In the genomic region with DNA sequence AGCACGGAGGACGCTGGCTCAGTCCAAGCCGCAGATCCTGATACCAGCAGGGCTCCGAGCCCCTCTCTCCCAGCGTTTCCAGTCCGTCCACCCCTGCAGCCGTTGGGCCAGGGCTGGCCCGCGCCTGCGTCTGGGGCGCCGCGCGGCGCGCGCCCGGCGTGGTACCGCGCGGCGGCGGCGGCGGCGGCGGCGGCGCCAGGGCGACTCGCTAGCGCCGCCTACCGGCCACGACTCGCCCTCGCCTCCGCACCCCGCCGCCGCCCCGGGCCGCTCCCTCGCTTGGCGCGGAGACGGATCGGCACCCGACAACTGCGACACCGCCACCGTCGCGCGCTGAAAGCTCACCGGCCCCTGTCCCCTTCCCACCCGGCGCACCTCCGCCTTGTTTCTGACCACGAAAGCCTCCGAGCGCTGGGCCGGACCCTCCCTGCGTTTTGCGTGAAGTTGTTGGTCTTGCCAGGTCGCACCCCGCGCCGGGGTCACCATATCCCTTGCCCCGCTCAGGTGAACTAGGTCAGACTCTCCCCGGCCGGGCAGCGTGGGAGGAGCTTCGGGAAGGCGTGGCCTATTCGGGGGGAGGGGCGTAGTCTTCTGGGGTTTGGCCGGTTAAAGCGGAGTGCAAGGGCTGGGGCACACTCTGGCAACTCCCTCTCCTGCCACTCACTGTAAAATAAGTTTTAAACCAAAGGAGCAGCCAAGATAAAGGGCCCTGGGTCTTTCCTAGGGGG, we compare ENCODE assay signal across 8 mouse cellular contexts. TPM values are rescaled to one million over a fixed set of nuclear protein-coding genes. Genes with fewer than 3 reads are reported as not detected.
A peak's percentile ranks its signal among the peaks of the same experiment; 100 is the strongest.
DNase-seq lines count a peak whose midpoint lies in the region; ATAC-seq and TF ChIP-seq lines count a peak whose summit lies in the region.

A gene (minus strand): TSS at position 560 of the 728 bp plus-strand sequence.

- H3K4me2 ChIP-seq in hindbrain, postnatal 0 days (ENCODE audit: low read depth, low read length), result peak within 1 kb of the TSS; percentile 95

- H3K4me3 ChIP-seq in cortical plate, adult 2 months (ENCODE audit: insufficient read depth, low read length), result peak within 1 kb of the TSS; percentile 65
- H3K4me3 ChIP-seq in hindbrain, postnatal 0 days (ENCODE audit: low read length), result peak within 1 kb of the TSS; percentile 68

- peaks cover 24% of the 10 kb centered on the region for H3K36me3 ChIP-seq in hindbrain, postnatal 0 days (ENCODE audit: insufficient read depth, low read length)

- under 1% methylated on average over 68 of the region's 80 CpGs for WGBS in hindbrain, postnatal 0 days

- peak; percentile 57 for TF ChIP-seq POLR2A in cortical plate, adult 2 months (IDR thresholded peaks at IDR 0.05; ENCODE audit: extremely low read depth, insufficient read depth, low read length)

- no peaks in the 10 kb centered on the region for H3K27me3 ChIP-seq in hindbrain, postnatal 0 days (ENCODE audit: insufficient read depth, low read length)

- peak within 1 kb of the TSS; percentile 74 for H3K9ac ChIP-seq in hindbrain, postnatal 0 days (replicated peaks; ENCODE audit: low read length)

- TF ChIP-seq CTCF in cortical plate, adult 2 months (IDR thresholded peaks at IDR 0.05; ENCODE audit: extremely low read depth, insufficient read depth, low read length), result 0 out of 2 replicates have a peak, but pooled peaks have one; percentile 23
- no peak; the same call in 1 of the 2 replicates for TF ChIP-seq CTCF in hindbrain, postnatal 0 days (IDR thresholded peaks at IDR 0.05; ENCODE audit: low read depth)

- H3K27ac ChIP-seq in cortical plate, adult 2 months (ENCODE audit: insufficient read depth, low read length), result peak within 1 kb of the TSS; percentile 95
- peak within 1 kb of the TSS; percentile 86 for H3K27ac ChIP-seq in hindbrain, postnatal 0 days

- peak; percentile 81 for ATAC-seq in activated CD4-positive, CD25-positive, alpha-beta regulatory T cell, adult 4 months
- peak; percentile 80 for ATAC-seq in hindbrain, postnatal 0 days

- no peaks in the 10 kb centered on the region for H3K9me3 ChIP-seq in hindbrain, postnatal 0 days (ENCODE audit: low read length)

- DNase-seq in gastrocnemius, adult 8-10 months (ENCODE audit: low spot score in 2 of 2), result peak; percentile 90 to 92
- DNase-seq in hindbrain, postnatal 0 days (ENCODE audit: low spot score), result peak; percentile 84
- peak; percentile 67 to 70 for DNase-seq in left cerebral cortex, adult 18-20 months (ENCODE audit: low spot score in 2 of 2)
- peak; percentile 94 to 96 for DNase-seq in lung, postnatal 4 days
- DNase-seq in retina, postnatal 1 day, result peak; percentile 91
- peak; percentile 91 to 100 for DNase-seq in urinary bladder, adult 18-20 months (ENCODE audit: low spot score in 2 of 2)

- no peaks in the 10 kb centered on the region; the same call in 1 of the 2 replicates for H3K4me1 ChIP-seq in cortical plate, adult 2 months (ENCODE audit: control insufficient read depth, insufficient read depth, low read length)
- peaks cover 6% of the 10 kb centered on the region; the same call in 1 of the 2 replicates for H3K4me1 ChIP-seq in hindbrain, postnatal 0 days (ENCODE audit: insufficient read depth, low read length)

RNA-seq across cellular contexts. Expression of the gene that starts here (rescaled TPM):
- polyA plus RNA-seq in activated CD4-positive, CD25-positive, alpha-beta regulatory T cell, adult 4 months (2017; shearing (Covaris generic)), result 100 to 1,000 TPM; 230 to 231 TPM
- polyA plus RNA-seq in cortical plate, adult 2 months (2012; rRNA removed), result 37.2 and 39.7 TPM in 2 replicates
- 10 to 100 TPM; 34.1 to 43.9 (median 40.3) TPM for total RNA-seq in gastrocnemius, adult 8-10 months (2022)
- total RNA-seq in hindbrain, postnatal 0 days (2014; rRNA removed), result 13.2 and 16.7 TPM in 2 replicates
- polyA plus RNA-seq in hindbrain, postnatal 0 days (2015; fragmentation: Nextera tagmentation; extraction: Ambion mirVana), result 19.2 and 22.7 TPM in 2 replicates
- total RNA-seq in left cerebral cortex, adult 18-20 months (2021), result 10 to 100 TPM; 15.4 to 16.1 TPM

Comparison
In these comparisons a context has a peak if more than half of its experiments do, and no peak if none do; other contexts are left out.
1. Peak in every context shown above with its lines: DNase-seq, ATAC-seq, H3K4me3 ChIP-seq and H3K27ac ChIP-seq.